Mouse (Mus musculus) CH12.LX (cell line): Measurements from ENCODE around the gene Ugdh. TPM values are rescaled to one million over a fixed set of nuclear protein-coding genes. Genes with fewer than 3 reads are reported as not detected.
A peak's percentile ranks its signal among the peaks of the same experiment; 100 is the strongest.

Experiments
- DNase-seq: peaks from one replicate; pipeline ENCODE4 v3.0.0-alpha.2; 2013; ENCODE audit errors: extremely low read depth
- H3K27ac ChIP-seq: 2 replicates; pipeline ENCODE4 v1.5.1; 2012; ENCODE audit warnings: low read depth, mild to moderate bottlenecking, control low read depth, moderate library complexity; ENCODE audit not compliant: insufficient read depth
- H3K27me3 ChIP-seq: replicated peaks from 2 replicates; pipeline ENCODE3; 2012; ENCODE audit warnings: inconsistent platforms
- H3K36me3 ChIP-seq, 2 experiments: replicated peaks in 1 of 2; 2 replicates each; pipeline versions ENCODE3 to v1.6.1; 2012; ENCODE audit warnings: inconsistent platforms in 1 of 2, low read length in 1 of 2, mild to moderate bottlenecking in 1 of 2, mixed read lengths in 1 of 2, moderate library complexity in 1 of 2; ENCODE audit not compliant: control insufficient read depth in 1 of 2, insufficient read depth in 1 of 2
- H3K4me1 ChIP-seq, 2 experiments: 2 replicates each; pipeline ENCODE4 v1.6.1; 2012; ENCODE audit warnings: inconsistent platforms in 1 of 2, moderate library complexity in 1 of 2; ENCODE audit not compliant: insufficient read depth in 2 of 2, control insufficient read depth in 1 of 2
- H3K4me2 ChIP-seq: 2 replicates; pipeline ENCODE4 v1.6.1; 2012; ENCODE audit warnings: low read depth, mild to moderate bottlenecking, control low read depth; ENCODE audit not compliant: poor library complexity, insufficient read depth, severe bottlenecking
- H3K4me3 ChIP-seq, 3 experiments: fragments of 150-350 bp in 1 of 3; sonication (generic) in 1 of 3; replicated peaks in 1 of 3; 2 replicates each; pipeline versions ENCODE3 to v1.5.1; 2011 to 2012; ENCODE audit warnings: low read depth in 2 of 3, low read length in 2 of 3, mild to moderate bottlenecking in 2 of 3, moderate library complexity in 2 of 3, control low read depth in 1 of 3, improper control_type of control experiment in 1 of 3, inconsistent platforms in 1 of 3, mixed read lengths in 1 of 3; ENCODE audit not compliant: poor library complexity in 1 of 3
- H3K79me2 ChIP-seq: replicated peaks from 2 replicates; pipeline ENCODE4 v1.6.1; 2012; ENCODE audit warnings: mild to moderate bottlenecking, moderate library complexity; ENCODE audit not compliant: control insufficient read depth, poor library complexity, insufficient read depth, severe bottlenecking; ENCODE audit errors: extremely low read depth
- H3K9ac ChIP-seq: 2 replicates; pipeline ENCODE4 v1.6.1; 2012; ENCODE audit warnings: low read depth, mild to moderate bottlenecking, control low read depth, moderate library complexity; ENCODE audit not compliant: insufficient read depth
- H3K9me3 ChIP-seq: replicated peaks from 2 replicates; pipeline ENCODE3; 2012; ENCODE audit warnings: low read length, inconsistent platforms, mixed read lengths
- BHLHE40 ChIP-seq: IDR thresholded peaks from 2 replicates; pipeline ENCODE4 v1.6.1; 2011; ENCODE audit warnings: mild to moderate bottlenecking, low read depth, low read length, improper control_type of control experiment
- CHD1 ChIP-seq: IDR thresholded peaks from 2 replicates; pipeline ENCODE4 v1.6.1; 2012; ENCODE audit warnings: low read depth, low read length, improper control_type of control experiment, inconsistent platforms
- CHD2 ChIP-seq: IDR thresholded peaks from 2 replicates; pipeline ENCODE4 v1.6.1; 2011; ENCODE audit warnings: low read length, improper control_type of control experiment
- CTCF ChIP-seq, 2 experiments: IDR thresholded peaks in 1 of 2; conservative IDR thresholded peaks in 1 of 2; 2 replicates each; pipeline ENCODE4 v1.5.1; 2011 to 2012; ENCODE audit warnings: low read depth in 2 of 2, low read length in 2 of 2, improper control_type of control experiment in 1 of 2, inconsistent platforms in 1 of 2, mild to moderate bottlenecking in 1 of 2, moderate library complexity in 1 of 2
- E2F4 ChIP-seq: IDR thresholded peaks from 2 replicates; pipeline ENCODE4 v1.6.1; 2011; ENCODE audit warnings: low read depth, low read length, improper control_type of control experiment; ENCODE audit not compliant: insufficient replicate concordance
- EP300 ChIP-seq: IDR thresholded peaks from 2 replicates; pipeline ENCODE4 v1.6.1; 2011; ENCODE audit warnings: low read length, improper control_type of control experiment
- GABPA ChIP-seq: IDR thresholded peaks from 2 replicates; pipeline ENCODE4 v1.6.1; 2012; ENCODE audit warnings: low read depth, low read length, improper control_type of control experiment, inconsistent platforms; ENCODE audit not compliant: insufficient replicate concordance
- HCFC1 ChIP-seq: IDR thresholded peaks from 2 replicates; pipeline ENCODE4 v1.6.1; 2012; ENCODE audit warnings: low read depth, mild to moderate bottlenecking, inconsistent platforms, low read length, improper control_type of control experiment
- IRF4 ChIP-seq: IDR thresholded peaks from 2 replicates; pipeline ENCODE4 v1.6.1; 2014; ENCODE audit warnings: low read depth, mild to moderate bottlenecking, inconsistent platforms, low read length, improper control_type of control experiment
- KAT2A ChIP-seq: IDR thresholded peaks from 2 replicates; pipeline ENCODE4 v1.6.1; 2012; ENCODE audit warnings: low read length, improper control_type of control experiment, inconsistent platforms; ENCODE audit not compliant: insufficient replicate concordance
- MAX ChIP-seq: IDR thresholded peaks from 2 replicates; pipeline ENCODE4 v1.6.1; 2011; ENCODE audit warnings: low read length, improper control_type of control experiment
- MAZ ChIP-seq: IDR thresholded peaks from 2 replicates; pipeline ENCODE4 v1.6.1; 2012; ENCODE audit warnings: low read depth, mild to moderate bottlenecking, inconsistent platforms, low read length, improper control_type of control experiment, moderate library complexity
- MEF2A ChIP-seq: IDR thresholded peaks from 2 replicates; pipeline ENCODE4 v1.6.1; 2014; ENCODE audit warnings: low read depth, mild to moderate bottlenecking, inconsistent platforms, low read length, improper control_type of control experiment, borderline replicate concordance
- MXI1 ChIP-seq: IDR thresholded peaks from 2 replicates; pipeline ENCODE4 v1.6.1; 2011; ENCODE audit warnings: mild to moderate bottlenecking, low read depth, low read length, improper control_type of control experiment
- MYC ChIP-seq: IDR thresholded peaks from 2 replicates; pipeline ENCODE4 v1.6.1; 2011; ENCODE audit warnings: low read depth, mild to moderate bottlenecking, improper control_type of control experiment, low read length
- NELFE ChIP-seq: IDR thresholded peaks from 2 replicates; pipeline ENCODE4 v1.6.1; 2011; ENCODE audit warnings: low read depth, low read length, improper control_type of control experiment
- PAX5 ChIP-seq: IDR thresholded peaks from 2 replicates; pipeline ENCODE4 v1.6.1; 2012; ENCODE audit warnings: low read length, inconsistent platforms, mixed read lengths
- POLR2A ChIP-seq: IDR thresholded peaks from 2 replicates; pipeline ENCODE4 v1.6.1; 2011; ENCODE audit warnings: low read depth, mild to moderate bottlenecking, improper control_type of control experiment, low read length
- POLR2AphosphoS2 ChIP-seq: IDR thresholded peaks from 2 replicates; pipeline ENCODE4 v1.6.1; 2011; ENCODE audit warnings: low read depth, low read length, improper control_type of control experiment
- RCOR1 ChIP-seq: conservative IDR thresholded peaks from 2 replicates; pipeline ENCODE4 v1.6.1; 2012; ENCODE audit warnings: low read depth, mild to moderate bottlenecking, inconsistent platforms, low read length, improper control_type of control experiment
- SIN3A ChIP-seq: IDR thresholded peaks from 2 replicates; pipeline ENCODE4 v1.6.1; 2012; ENCODE audit warnings: low read length, improper control_type of control experiment, inconsistent platforms
- SMC3 ChIP-seq: IDR thresholded peaks from 2 replicates; pipeline ENCODE4 v1.6.1; 2011; ENCODE audit warnings: low read depth, low read length, improper control_type of control experiment
- TBP ChIP-seq: conservative IDR thresholded peaks from 2 replicates; pipeline ENCODE4 v1.6.1; 2011; ENCODE audit warnings: low read depth, low read length, improper control_type of control experiment
- TCF12 ChIP-seq: IDR thresholded peaks from 2 replicates; pipeline ENCODE4 v1.6.1; 2014; ENCODE audit warnings: low read depth, mild to moderate bottlenecking, inconsistent platforms, low read length, improper control_type of control experiment
- UBTF ChIP-seq: IDR thresholded peaks from 2 replicates; pipeline ENCODE4 v1.6.1; 2012; ENCODE audit warnings: low read depth, mild to moderate bottlenecking, inconsistent platforms, low read length, improper control_type of control experiment, moderate library complexity
- USF2 ChIP-seq: conservative IDR thresholded peaks from 2 replicates; pipeline ENCODE4 v1.6.1; 2011; ENCODE audit warnings: low read depth, low read length, improper control_type of control experiment
- ZC3H11A ChIP-seq: IDR thresholded peaks from 2 replicates; pipeline ENCODE4 v1.6.1; 2012; ENCODE audit warnings: low read depth, mild to moderate bottlenecking, inconsistent platforms, low read length, improper control_type of control experiment
- ZKSCAN1 ChIP-seq: IDR thresholded peaks from 2 replicates; pipeline ENCODE4 v1.6.1; 2012; ENCODE audit warnings: low read depth, inconsistent platforms, low read length, improper control_type of control experiment, borderline replicate concordance
- ZMIZ1 ChIP-seq: IDR thresholded peaks from 2 replicates; pipeline ENCODE4 v1.6.1; 2012; ENCODE audit warnings: low read depth, mild to moderate bottlenecking, inconsistent platforms, low read length, improper control_type of control experiment
- ZNF384 ChIP-seq: IDR thresholded peaks from 2 replicates; pipeline ENCODE4 v1.6.1; 2012; ENCODE audit warnings: low read depth, low read length, improper control_type of control experiment, inconsistent platforms
- dilution Hi-C: fragments of 300-500 bp; cut with MboI; formaldehyde crosslinking; loops from 2 replicates; pipeline ENCODE4 v1.14.3; 2020; ENCODE audit warnings: low sequenced_read_pairs; ENCODE audit not compliant: extremely low pct_unique_long_range_greater_than_20kb, extremely low pct_ligation_motif_present
- in situ Hi-C: fragments of 300-500 bp; cut with MboI; formaldehyde crosslinking; loops from 3 replicates; pipeline ENCODE4 v1.14.3; 2019; ENCODE audit warnings: low sequenced_read_pairs, low pct_ligation_motif_present, low pct_unique_long_range_greater_than_20kb, mixed read lengths
- polyA plus RNA-seq: library from polyadenylated mRNA; unstranded; fragments of >175 nt; gene quantifications from 2 replicates; pipeline ENCODE4 v1.2.1, GENCODE M21; 2012; ENCODE audit warnings: low read depth; ENCODE audit not compliant: insufficient read length
- total RNA-seq, 2 experiments: library from RNA; depleted of rRNA; stranded (reverse); fragments of 300-350 nt in 1 of 2; fragments of >200 nt in 1 of 2; gene quantifications; 2 replicates each; pipeline ENCODE4 v1.2.3; 2012 to 2014

Gene Ugdh
- total and polyA plus RNA-seq, 3 experiments: 8.9 to 45.7 (median 38.0) TPM

DNA sequence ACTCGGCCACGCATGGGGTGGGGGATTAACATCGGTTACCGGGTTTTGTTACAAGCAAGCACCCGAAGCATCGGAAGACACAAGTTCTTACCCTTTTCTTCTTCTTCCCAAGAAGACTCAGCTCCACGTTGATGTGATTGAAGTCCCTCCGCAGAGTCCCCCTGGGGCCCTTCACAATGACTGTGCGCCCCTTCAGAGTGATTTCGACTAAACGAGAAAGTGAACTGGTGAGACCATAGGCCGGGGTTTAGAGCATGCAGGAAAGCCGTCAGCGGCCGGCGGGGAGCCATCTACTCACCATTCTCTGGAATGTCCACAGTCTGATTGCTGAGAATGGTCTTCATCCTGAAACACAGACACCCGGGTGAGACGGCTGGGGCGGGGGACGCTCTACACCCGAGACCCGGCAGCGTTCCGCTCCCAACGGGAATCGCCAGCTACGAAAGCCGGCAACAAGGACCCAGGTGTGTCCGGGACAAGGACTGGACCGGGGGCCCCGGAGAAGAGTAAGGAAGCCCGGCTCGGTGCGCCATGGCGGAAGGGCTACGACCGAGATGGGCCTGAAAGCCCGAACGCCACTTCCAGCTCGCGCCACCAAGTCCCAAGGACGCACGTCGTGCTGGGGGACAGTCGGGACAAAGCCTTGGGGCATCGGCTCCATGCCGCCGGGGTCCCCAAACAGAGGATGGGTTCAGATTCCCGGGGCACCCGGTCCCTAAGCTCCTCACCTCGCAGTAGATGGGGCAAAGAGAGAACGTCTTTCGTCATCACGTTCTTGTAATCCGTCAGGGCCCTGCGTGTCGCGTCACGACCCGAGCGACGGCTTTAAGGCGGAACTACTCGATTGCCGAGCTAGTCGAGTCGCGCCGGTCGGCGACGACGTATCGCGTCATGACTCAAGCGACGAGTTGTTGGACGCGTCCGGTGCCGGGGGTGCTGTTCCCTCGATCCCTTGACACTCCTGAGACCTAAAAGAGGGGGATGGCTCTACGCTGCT lies 44.8 kb downstream of the Ugdh start, which contains the start of the genes Rpl9 and Lias (continued):
- TF ChIP-seq E2F4 (0 out of 2 replicates have a peak, but pooled peaks have one; percentile 35), SMC3 (no peak)

DNA sequence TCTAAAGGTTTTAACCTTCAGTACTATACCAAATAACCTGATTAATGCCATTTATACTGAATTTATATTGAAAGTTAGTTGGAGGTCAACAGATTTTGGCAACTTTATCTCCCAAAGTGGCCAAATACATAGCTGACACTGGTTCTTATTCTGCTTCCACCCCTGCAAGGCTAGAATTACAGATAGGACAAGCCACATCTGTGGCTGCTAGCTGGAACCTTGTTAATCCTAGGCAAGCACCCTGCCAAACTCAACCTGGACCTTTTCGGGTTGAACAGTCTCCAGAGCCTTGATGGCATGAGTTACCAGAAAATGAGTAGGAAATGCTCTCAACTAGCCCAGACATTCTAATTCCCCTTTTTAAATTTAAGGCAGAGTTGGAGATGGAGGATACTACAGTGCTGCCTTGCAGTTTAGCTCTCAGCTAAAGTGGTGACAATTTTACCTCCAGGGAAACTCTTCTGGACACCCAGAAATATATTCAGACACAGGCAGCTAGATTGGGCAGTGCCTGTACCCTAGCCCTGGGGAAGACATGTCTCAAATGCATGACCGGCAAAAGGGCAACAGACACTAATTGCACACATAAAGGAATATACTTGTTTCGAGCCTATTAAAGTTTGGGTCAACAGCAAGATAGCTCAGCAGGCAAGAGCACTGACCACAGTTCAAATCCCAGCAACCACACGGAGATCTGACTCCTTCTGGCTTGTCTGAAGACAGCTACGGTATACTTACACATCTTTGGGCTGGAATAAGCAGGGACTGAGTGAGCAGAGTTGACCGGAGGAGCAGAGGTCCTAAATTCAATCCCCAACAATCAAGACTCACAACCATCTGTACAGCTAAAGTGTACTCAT lies 48.5 kb downstream of the Ugdh start:
- in situ Hi-C loops: no loop called here
- Histone ChIP-seq H3K27ac (no peak overlapping the region), H3K9me3 (no peaks in the 10 kb centered on the region), H3K27me3 (no peaks in the 10 kb centered on the region), H3K79me2 (peaks cover 26% of the 10 kb centered on the region), H3K9ac (no peak overlapping the region), H3K4me3 (no peak overlapping the region), H3K4me2 (no peak overlapping the region), H3K36me3 (peaks cover 32 to 40% of the 10 kb centered on the region in 2 experiments), H3K4me1 (peaks cover 0 to 19% of the 10 kb centered on the region in 2 experiments; a peak in 2 of 4 replicates)
- TF ChIP-seq SIN3A (no peak), MYC (no peak), HCFC1 (no peak), MXI1 (no peak), E2F4 (no peak), CHD2 (peak; percentile 50; the same call in 1 of the 2 replicates), POLR2AphosphoS2 (peak; percentile 98), IRF4 (no peak), NELFE (peak; percentile 42; the same call in 1 of the 2 replicates), TBP (no peak), UBTF (no peak), POLR2A (peak; percentile 37), MAZ (no peak), MAX (no peak), MEF2A (no peak), RCOR1 (peak; percentile 53; the same call in 1 of the 2 replicates), ZMIZ1 (peak; percentile 44), CHD1 (no peak), BHLHE40 (no peak), ZKSCAN1 (no peak), KAT2A (no peak), PAX5 (no peak), USF2 (no peak), CTCF (conservative IDR thresholded peaks at IDR 0.05 in 1 of 2, IDR thresholded peaks at IDR 0.05 in 1 of 2; ENCODE audit: low read depth in 2 of 2, low read length in 2 of 2) (no peak), SMC3 (no peak), EP300 (no peak), GABPA (no peak), ZC3H11A (no peak), TCF12 (no peak), ZNF384 (no peak)
- TF ChIP-seq, all 38 proteins: peak for 6
- dilution Hi-C loops: no loop called here
- DNase-seq: no peak
